Mouse (Mus musculus) lung, postnatal 0 days (tissue): ENCODE data around the gene Ptpn20.

ENCODE experiments used
- CTCF ChIP-seq: IDR thresholded peaks from 2 replicates; pipeline ENCODE4 v1.5.1; 2016; ENCODE audit warnings: antibody characterized with exemption, mild to moderate bottlenecking
- EP300 ChIP-seq: IDR thresholded peaks from 2 replicates; pipeline ENCODE4 v1.6.1; 2016; ENCODE audit warnings: antibody characterized with exemption, mild to moderate bottlenecking, control low read depth

DNA sequence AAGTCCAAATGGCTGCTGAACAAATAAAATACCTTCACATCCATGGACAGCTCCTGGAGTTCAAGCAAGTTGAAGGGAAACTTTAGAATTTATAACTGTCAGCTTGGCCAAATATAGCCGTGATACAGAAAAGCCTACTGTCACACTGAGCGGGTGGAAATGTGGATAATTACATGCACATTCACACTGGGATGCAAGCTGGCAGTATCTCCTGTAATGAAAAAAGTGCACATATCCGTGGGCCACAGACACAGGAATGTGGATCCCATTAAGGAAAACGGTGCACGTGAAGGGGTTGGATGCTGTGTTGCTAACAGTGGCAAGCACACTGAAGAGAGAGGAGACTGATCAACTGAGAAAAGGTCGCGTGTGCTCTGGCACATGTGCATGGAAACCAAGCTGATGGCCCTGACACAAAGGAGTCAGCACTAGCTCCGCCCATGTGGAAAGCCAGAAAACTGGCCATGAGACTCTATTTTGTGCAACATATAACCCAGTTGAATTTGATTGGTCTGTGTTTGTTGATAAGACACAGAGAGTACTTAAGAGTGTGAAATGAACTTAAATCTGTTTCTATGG lies 43.4 kb upstream of the Ptpn20 start:
- TF ChIP-seq CTCF (no peak), EP300 (no peak)
